Comparison of ENCODE assay signal across 1 mouse cellular context in the genomic region with DNA sequence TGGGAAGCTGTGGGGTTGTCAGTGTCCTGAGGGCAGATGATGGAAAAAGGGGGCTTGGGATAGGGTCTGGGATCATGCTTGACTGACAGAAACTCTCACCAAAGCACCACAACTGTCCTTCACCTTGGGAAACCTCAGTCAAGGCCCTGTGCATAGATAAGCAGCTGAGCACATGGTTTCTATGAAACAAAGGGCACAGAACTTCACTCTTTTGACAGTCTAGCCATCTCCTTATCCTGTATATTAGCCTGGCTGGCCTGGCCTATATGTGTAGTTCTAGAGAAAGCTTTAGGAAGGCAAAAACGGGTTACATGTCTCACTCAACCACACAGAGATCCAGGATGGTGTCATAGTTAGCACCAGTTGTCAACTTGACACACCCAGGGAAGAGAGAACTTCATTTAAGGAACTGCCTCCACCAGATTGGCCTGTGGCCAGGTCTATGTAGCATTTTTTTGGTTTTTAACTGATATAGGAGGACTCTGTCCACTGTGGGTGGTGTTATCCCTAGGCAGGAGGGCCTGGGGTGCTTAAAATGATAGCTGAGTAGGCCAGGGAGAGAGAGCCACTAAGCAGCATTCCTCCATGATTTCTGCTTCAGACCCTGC.
TF ChIP-seq lines count a peak whose summit lies in the region.

No protein-coding gene starts in this region.

TF ChIP-seq in MEL, 35 proteins besides CTCF, POLR2A, EP300 and RAD21 (continued from another document):
- TF ChIP-seq TBP (IDR thresholded peaks at IDR 0.05; ENCODE audit: low read depth, low read length) = peak; percentile 39; the same call in 1 of the 2 replicates
- peak; percentile 38; the same call in 1 of the 2 replicates for TF ChIP-seq HCFC1 (IDR thresholded peaks at IDR 0.05; ENCODE audit: low read depth, low read length)
- TF ChIP-seq USF1 (IDR thresholded peaks at IDR 0.05; ENCODE audit: low read depth, low read length) = no peak
- TF ChIP-seq SIN3A (IDR thresholded peaks at IDR 0.05; ENCODE audit: low read length) = peak; percentile 82
- no peak for TF ChIP-seq UBTF (IDR thresholded peaks at IDR 0.05; ENCODE audit: borderline replicate concordance, insufficient read depth, low read depth, low read length)
- no peak for TF ChIP-seq BHLHE40 (IDR thresholded peaks at IDR 0.05; ENCODE audit: borderline replicate concordance, low read depth, low read length)
- TF ChIP-seq ELF1 (IDR thresholded peaks at IDR 0.05; ENCODE audit: low read depth, low read length) = no peak; the same call in 1 of the 2 replicates
- TF ChIP-seq CHD1 (IDR thresholded peaks at IDR 0.05; ENCODE audit: low read depth, low read length) = no peak
- TF ChIP-seq MAFK (IDR thresholded peaks at IDR 0.05; ENCODE audit: borderline replicate concordance, low read depth, low read length) = no peak
- TF ChIP-seq MAX (IDR thresholded peaks at IDR 0.05; ENCODE audit: low read length) = peak; percentile 84; the same call in 1 of the 2 replicates
- TF ChIP-seq JUND (IDR thresholded peaks at IDR 0.05; ENCODE audit: low read depth, low read length) = no peak
- TF ChIP-seq CHD2 (IDR thresholded peaks at IDR 0.05; ENCODE audit: low read length) = no peak
